Mouse (Mus musculus) kidney, adult 11 months (tissue): Measurements from ENCODE around the gene Tusc1.

ENCODE experiments used
- DNase-seq: peaks from one replicate; pipeline ENCODE4 v3.0.0; 2022

The Tusc1 gene

DNA sequence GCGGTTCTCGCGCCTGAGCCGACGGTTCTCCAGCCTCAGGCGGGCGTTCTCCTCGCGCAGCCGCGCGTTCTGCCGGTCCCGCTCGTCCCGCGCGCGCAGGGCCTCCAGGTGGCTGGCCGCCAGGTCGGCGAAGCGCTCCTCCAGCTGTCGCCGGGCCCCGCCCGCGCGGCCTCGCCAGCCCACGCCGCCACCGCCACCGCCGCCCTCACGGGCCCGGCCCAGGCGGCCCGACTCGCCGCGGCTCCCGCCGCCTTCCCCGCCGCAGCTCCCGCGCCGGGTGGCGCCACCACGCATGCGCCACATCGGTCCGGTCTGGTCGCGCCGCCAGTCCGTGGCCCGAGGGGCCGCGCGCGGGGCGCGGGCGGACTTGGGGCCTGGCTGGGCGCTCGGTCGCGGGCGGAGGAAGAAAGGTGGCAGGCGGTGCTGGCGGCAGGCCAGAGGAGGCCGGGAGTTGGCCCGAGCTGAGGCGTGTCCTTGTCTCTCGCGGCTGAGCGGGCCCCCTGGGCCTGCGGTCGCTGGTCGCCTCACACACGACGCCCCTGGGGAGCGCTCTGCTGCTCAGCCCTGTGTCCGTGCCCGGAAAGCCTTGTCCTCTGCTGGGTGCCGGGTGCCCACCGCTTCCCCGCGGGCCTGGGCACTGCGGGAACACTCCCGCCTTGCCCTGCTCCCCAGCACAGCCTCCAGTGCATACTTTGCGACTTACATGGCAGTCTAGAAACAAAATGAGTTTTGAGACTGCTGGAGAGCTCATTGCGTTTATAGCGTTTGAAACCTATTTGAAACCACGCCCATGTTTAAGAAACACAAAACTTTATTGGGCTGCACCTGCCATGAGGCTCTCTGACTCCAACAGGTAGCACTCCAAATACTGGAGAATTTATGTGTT lies at the start of gene Tusc1:
Tusc1 (minus strand) TSS at position 394 of the 886 bp plus-strand sequence.
- peak; percentile 84 for DNase-seq

DNA sequence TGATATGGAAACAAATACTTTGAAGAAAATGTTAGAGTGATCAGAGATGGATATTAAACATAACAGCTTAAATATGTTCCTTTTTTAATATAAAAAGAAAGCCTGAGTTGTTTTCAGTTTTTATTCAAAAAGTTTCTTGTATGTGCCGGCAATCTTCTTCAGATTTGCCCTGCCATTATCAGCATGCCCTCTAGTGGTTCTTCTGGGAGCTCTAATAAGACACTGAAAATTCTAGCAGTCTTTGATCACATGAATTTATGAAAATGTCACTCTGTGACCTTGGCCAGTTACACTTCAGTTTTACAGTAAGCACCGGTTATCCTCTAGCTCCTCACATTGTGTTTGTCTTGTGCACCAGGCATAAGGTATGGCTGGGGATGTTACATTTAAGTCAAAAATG lies 17.6 kb upstream of the Tusc1 start:
- no peak for DNase-seq

DNA sequence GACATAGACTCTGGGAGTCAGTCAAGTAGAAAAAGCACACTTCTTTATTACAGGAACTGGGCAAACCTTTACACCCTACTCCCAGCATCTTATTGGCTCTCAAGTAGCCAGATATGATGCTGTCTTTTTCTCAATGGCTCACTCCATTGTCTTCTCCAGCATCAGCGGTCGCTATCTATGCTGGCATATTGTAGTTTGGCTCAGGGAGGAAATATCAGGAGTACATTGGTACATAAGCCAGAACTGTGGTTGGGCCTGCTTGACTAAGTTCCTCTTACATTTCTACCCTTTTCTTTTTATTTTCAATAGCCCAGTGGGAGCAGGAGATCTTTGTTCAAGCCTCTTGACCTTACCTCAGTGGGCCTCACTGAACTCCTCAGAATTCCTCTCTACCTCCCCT lies 9.0 kb upstream of the Tusc1 start:
- no peak for DNase-seq

DNA sequence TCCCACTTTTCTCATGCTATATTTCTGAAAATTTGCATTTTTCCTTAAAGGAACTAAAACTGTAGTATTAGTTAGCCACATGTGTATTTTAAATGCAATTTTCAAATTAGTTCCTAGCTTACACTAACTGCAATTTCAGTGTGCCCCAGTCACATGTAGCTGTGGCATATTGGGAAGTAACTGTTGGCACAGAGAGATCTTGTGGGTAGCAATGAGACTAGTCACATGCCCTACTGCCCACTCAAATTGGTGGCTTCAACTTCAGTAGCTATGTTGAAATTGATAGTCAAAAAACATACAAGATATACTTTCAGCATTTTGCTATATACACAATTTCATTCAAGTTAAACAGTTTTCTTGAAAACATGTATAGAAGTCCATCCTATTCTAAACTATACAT lies 6.3 kb upstream of the Tusc1 start:
- no peak for DNase-seq

DNA sequence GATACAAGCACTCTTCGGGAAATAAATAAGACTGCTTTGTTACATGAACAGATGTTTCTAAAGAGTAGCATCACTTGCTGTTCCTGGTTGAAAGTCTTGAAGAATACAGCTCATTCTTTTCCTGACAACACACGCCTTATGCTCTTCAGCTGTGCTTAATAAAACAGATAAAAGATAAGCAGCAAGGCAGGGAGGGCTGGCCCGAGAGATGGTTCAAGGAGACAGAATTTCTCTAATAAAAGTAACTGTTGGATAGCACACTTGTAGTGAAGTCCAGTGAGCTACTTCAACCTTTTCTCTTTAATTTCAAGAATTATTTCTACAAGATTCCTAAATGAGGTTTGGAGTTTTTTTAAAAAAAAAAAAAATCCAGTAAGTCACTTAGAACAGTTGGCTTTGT lies 2.7 kb upstream of the Tusc1 start:
- DNase-seq = no peak

DNA sequence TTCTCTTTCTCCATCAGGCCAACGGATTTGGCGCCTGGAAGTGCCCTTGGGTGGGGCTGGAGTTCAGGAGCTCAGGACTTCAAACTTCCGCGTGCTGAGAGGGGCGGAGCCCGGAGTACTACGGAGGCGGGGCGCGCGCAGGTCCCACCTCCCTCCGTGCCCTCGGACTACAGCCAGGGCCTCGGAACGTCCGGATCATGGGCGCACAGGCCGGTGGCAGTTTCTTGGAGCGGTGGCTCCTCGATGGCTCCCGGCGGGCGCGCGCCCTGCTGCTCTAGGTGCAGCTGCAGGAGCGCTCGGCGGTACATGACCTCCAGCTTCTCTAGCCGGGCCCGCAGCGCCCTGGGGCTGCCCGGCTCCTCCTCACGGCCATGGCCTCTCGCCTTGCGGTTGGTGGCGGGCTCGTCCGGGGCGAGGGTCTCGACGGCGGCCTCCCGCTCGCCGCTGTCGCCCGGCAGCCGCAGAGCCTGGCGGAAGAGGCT lies 634 bp downstream of the Tusc1 start:
- peak; percentile 91 for DNase-seq

DNA sequence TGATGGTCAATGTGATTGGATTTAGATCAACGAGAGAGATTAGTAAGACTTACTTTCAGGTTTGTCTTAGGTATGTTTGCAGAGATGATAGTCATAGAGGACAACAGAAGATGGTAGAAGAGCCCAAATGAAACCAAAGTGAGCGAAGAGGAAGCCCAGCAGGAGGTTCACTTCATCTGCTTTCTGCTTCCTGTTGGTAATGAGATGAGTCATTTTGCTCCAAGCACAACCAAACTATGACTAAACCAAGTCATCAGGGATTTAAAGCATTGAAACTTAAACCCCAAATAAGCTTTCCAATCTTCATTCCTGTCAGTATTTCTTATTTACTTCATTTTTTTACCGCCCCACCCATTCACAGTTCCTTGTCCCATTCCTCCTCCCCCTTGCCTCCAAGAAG lies 27.8 kb downstream of the Tusc1 start:
- DNase-seq = no peak

DNA sequence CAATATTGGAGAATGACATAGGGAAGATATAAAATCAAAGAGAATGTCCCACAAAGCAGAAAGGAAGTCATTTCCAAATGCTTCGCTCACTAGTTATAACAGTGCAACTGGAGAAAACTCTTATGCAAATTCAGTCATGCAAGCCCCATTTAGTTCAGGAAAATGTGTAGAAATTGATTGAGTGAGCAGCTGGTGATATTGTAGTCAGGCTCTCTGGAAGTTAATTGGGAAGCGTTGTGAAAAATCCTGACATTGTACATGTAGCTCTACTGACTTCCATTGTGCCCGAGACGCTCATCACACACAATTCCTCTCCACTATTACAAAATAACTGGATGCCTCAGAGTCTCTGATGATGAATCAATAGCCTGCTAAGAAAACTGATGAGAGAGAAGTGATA lies 49.2 kb downstream of the Tusc1 start:
- no peak for DNase-seq
